Mouse (Mus musculus): ENCODE results near the gene Prdx5. TPM values are rescaled to one million over a fixed set of nuclear protein-coding genes. Genes with fewer than 3 reads are reported as not detected.

The Prdx5 gene
- polyA plus RNA-seq, 1 experiment from 2014 or later: 231 TPM

DNA sequence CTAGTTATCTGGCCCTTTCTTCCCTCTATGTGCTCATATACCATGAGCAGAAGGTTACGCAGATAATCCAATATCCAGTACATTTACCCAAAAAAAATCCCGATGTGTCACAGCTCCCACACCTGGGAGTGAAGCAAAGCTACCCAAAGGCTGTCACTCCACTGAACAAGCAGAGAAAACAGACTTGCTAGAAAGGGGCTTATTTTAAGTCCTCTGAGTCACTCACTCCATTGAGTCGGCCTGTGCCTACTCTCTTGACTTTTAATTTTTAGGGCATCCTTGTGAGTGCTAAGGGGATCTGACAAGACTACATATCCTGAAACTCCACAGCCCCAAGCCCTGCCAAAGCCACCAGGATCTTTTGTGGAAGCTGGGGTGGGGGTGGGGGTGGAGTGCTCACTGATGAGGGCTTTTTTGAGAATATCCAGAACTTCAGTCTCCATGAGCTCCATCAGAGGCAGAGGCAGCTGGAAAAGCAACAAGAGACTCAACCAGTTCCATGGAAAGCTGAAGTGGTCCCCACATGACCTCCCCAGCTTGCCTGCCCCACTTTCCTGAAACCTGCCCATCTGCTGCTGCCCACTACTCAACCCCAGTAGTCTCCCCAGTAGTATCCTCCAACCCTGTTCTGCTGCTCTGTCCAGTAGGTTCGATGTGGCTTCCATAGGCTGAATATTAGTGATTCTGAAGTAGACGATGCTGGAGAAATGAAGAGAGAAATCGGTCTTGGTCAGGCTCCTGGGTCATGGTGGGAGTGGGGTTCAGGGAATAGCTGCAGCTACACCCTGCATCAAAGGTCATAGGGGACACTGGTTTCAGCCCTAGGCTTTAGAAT is 13.2 kb upstream of the Prdx5 start:
- no peak overlapping the region for H3K9ac ChIP-seq (replicated peaks)
- peaks cover 39% of the 10 kb centered on the region for H3K4me1 ChIP-seq
- H3K4me2 ChIP-seq (replicated peaks): no peak overlapping the region
- H3K9me3 ChIP-seq: no peaks in the 10 kb centered on the region
- 0 out of 2 replicates have a peak, but pooled peaks cover 5% of the 10 kb centered on the region for H3K36me3 ChIP-seq
- no peak overlapping the region for H3K4me3 ChIP-seq
- WGBS: 63% methylated on average over 6 of the region's 6 CpGs
- no peak overlapping the region for H3K27ac ChIP-seq (replicated peaks)
- H3K27me3 ChIP-seq: peaks cover 55% of the 10 kb centered on the region
- no peak for ATAC-seq (replicated peaks)

GRCm38 (mm10) chr19:6921647-6922567 is 12.0 kb upstream of the Prdx5 start, which contains the start of gene Esrra:
TSS of gene Esrra (minus strand) at chr19:6921813.
- peak within 1 kb of the TSS; percentile 93 for H3K4me2 ChIP-seq (replicated peaks)
- ATAC-seq (replicated peaks): peak; percentile 96

GRCm38 (mm10) chr19:6920741-6921636 is 11.1 kb upstream of the Prdx5 start:
- Histone ChIP-seq H3K4me3 (peak overlapping the region; percentile 88), H3K4me1 (peaks cover 33% of the 10 kb centered on the region), H3K9ac (replicated peaks) (peak overlapping the region; percentile 97), H3K27me3 (peaks cover 34% of the 10 kb centered on the region), H3K9me3 (no peaks in the 10 kb centered on the region), H3K36me3 (0 out of 2 replicates have a peak, but pooled peaks cover 5% of the 10 kb centered on the region), H3K4me2 (replicated peaks) (peak overlapping the region; percentile 93), H3K27ac (replicated peaks) (peak overlapping the region; percentile 88)
- WGBS: 2% methylated on average over 38 of the region's 48 CpGs
- peak; percentile 8; the same call in 1 of the 2 replicates for ATAC-seq (replicated peaks)

More at GRCm38 (mm10) chr19:6921647-6922567, 12.0 kb upstream of the Prdx5 start, which contains the start of gene Esrra:
- WGBS: 1% methylated on average over 65 of the region's 66 CpGs
- Histone ChIP-seq H3K4me1 (peaks cover 37% of the 10 kb centered on the region), H3K36me3 (0 out of 2 replicates have a peak, but pooled peaks cover 5% of the 10 kb centered on the region), H3K27me3 (peaks cover 43% of the 10 kb centered on the region), H3K9me3 (no peaks in the 10 kb centered on the region), H3K27ac (replicated peaks) (peak within 1 kb of the TSS; percentile 88), H3K4me3 (peak within 1 kb of the TSS; percentile 88), H3K9ac (replicated peaks) (peak within 1 kb of the TSS; percentile 97)

DNA sequence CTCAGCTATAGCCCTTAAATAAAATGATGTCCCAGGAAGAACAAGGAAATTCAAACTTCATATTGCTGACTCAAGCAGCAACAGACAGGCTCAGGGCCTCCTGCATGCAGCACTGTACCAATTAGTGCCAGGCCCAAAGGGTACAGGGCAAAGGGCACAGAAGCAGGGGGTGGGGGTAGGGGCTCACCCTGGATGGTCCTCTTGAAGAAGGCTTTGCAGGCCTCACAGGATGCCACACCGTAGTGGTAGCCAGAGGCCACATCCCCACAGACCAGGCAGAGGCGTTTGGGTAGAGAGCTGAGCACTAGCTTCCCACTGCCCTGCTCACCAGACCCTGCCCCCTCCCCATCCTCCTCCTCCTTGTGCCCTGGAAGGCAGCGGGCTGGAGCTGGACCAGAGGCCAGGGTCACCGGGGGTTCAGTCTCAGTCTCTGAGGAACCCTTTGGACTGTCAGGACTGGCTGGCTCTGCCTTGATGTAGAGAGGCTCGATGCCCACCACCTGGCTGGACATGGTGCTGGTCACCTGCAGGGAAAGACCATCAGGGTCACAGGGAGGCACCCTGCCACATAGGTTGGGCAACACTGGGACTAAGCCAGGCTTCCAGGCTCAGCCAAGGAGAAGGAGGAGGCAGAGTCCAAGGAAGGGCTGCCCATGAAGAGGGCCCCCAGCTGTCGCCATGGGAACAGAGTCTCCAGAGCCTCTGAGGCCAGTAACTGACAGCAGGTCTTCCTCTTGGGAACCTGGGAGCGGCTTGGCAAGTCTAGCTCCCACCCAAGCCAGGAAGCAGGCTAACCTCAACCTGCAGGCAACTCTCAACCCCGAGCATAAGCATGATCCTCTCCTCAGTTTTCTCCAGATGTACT is 10.2 kb upstream of the Prdx5 start:
- 45% methylated on average over 8 of the region's 8 CpGs for WGBS
- Histone ChIP-seq H3K27me3 (peaks cover 25% of the 10 kb centered on the region), H3K4me1 (peaks cover 30% of the 10 kb centered on the region), H3K4me3 (peak overlapping the region; percentile 88), H3K9me3 (no peaks in the 10 kb centered on the region), H3K36me3 (0 out of 2 replicates have a peak, but pooled peaks cover 5% of the 10 kb centered on the region), H3K4me2 (replicated peaks) (peak overlapping the region; percentile 93), H3K9ac (replicated peaks) (no peak overlapping the region; the same call in 1 of the 2 replicates), H3K27ac (replicated peaks) (no peak overlapping the region)
- no peak for ATAC-seq (replicated peaks)

- H3K27me3 ChIP-seq: peaks cover 18% of the 10 kb centered on the region
- H3K36me3 ChIP-seq: 0 out of 2 replicates have a peak, but pooled peaks cover 5% of the 10 kb centered on the region
- ATAC-seq (replicated peaks): no peak
- no peak overlapping the region for H3K4me2 ChIP-seq (replicated peaks)
- no peaks in the 10 kb centered on the region for H3K9me3 ChIP-seq
- H3K27ac ChIP-seq (replicated peaks): no peak overlapping the region
- H3K9ac ChIP-seq (replicated peaks): no peak overlapping the region
- peaks cover 23% of the 10 kb centered on the region for H3K4me1 ChIP-seq
- no peak overlapping the region for H3K4me3 ChIP-seq
Observed at GRCm38 (mm10) chr19:6919431-6919830, 9.5 kb upstream of the Prdx5 start.

DNA sequence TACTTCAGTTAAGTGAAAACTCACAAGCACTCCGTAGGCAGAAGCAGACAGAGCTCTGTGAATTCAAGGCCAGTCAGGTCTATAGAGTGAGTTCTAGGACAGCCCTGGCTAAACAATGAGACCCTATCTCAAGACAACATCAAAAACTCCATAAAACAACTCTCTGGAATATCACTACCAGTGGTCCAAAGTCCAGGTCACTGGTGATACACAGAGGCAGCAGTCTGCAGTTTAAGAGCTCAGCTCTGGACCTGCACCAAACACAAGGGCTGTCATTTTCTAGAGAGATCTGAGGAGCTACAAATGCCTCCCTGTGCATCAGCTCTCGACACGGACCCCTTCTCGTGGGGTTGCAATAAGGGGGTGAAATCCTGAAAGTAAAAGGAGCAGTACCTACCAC is 8.4 kb upstream of the Prdx5 start:
- peaks cover 8% of the 10 kb centered on the region for H3K27me3 ChIP-seq
- H3K4me2 ChIP-seq (replicated peaks): no peak overlapping the region
- peaks cover 10% of the 10 kb centered on the region for H3K36me3 ChIP-seq
- 89% methylated on average over 4 of the region's 4 CpGs for WGBS
- peaks cover 23% of the 10 kb centered on the region for H3K4me1 ChIP-seq
- no peak overlapping the region for H3K4me3 ChIP-seq
- no peak overlapping the region for H3K9ac ChIP-seq (replicated peaks)
- no peaks in the 10 kb centered on the region for H3K9me3 ChIP-seq
- H3K27ac ChIP-seq (replicated peaks): no peak overlapping the region
- ATAC-seq (replicated peaks): no peak

DNA sequence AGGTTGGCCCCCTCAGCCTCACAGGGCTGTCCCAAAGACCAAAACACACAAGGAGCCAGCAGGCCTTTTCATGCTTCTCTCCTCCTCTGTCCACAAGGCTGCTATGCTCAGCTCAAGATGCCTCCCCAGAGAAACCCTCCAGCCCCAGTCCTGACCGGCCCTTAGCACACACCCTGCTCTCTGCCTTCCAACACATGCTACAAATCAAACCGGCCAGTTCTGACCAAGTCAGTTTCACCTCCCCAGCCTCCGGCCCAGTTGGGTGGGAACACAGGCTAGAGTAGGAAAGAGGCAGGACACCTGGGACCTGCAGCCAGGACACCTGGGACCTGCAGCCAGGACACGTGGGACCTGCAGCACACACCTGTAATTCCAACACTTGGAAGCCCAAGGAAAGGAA is 6.6 kb upstream of the Prdx5 start:
- ATAC-seq (replicated peaks): no peak
- no peak overlapping the region for H3K4me3 ChIP-seq
- no peak overlapping the region for H3K4me2 ChIP-seq (replicated peaks)
- peaks cover 15% of the 10 kb centered on the region for H3K4me1 ChIP-seq
- H3K9me3 ChIP-seq: no peaks in the 10 kb centered on the region
- H3K27ac ChIP-seq (replicated peaks): no peak overlapping the region
- no peaks in the 10 kb centered on the region for H3K27me3 ChIP-seq
- WGBS: 88% methylated on average over 4 of the region's 4 CpGs
- peaks cover 27% of the 10 kb centered on the region for H3K36me3 ChIP-seq
- no peak overlapping the region for H3K9ac ChIP-seq (replicated peaks)

GRCm38 (mm10) chr19:6915276-6915675 is 5.4 kb upstream of the Prdx5 start:
- peaks cover 33% of the 10 kb centered on the region for H3K36me3 ChIP-seq
- WGBS: 93% methylated on average over 4 of the region's 4 CpGs
- no peaks in the 10 kb centered on the region for H3K27me3 ChIP-seq
- H3K4me3 ChIP-seq: no peak overlapping the region
- H3K4me2 ChIP-seq (replicated peaks): no peak overlapping the region
- no peaks in the 10 kb centered on the region for H3K9me3 ChIP-seq
- H3K4me1 ChIP-seq: peaks cover 16% of the 10 kb centered on the region
- no peak for ATAC-seq (replicated peaks)
- no peak overlapping the region for H3K27ac ChIP-seq (replicated peaks)
- no peak overlapping the region for H3K9ac ChIP-seq (replicated peaks)

DNA sequence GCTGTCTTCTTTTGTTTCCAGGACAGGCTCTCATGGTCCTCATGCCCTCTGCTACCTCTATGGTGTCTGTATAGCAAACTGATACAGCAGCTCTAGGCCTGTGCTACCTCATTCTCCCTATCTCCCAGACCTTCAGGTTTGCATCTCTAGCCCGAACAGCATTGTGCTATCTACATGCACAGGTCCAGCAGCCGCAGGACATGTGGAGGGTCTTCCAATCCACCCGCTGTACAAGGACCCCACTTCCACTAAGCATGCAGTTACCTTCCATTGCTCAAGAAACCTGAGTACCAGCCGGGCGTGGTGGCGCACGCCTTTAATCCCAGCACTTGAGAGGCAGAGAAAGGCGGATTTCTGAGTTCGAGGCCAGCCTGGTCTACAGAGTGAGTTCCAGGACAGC is 4.6 kb upstream of the Prdx5 start:
- Histone ChIP-seq H3K36me3 (peaks cover 33% of the 10 kb centered on the region), H3K27me3 (no peaks in the 10 kb centered on the region), H3K9me3 (no peaks in the 10 kb centered on the region), H3K27ac (replicated peaks) (no peak overlapping the region), H3K4me1 (peaks cover 10% of the 10 kb centered on the region), H3K9ac (replicated peaks) (no peak overlapping the region), H3K4me2 (replicated peaks) (no peak overlapping the region), H3K4me3 (no peak overlapping the region)
- 91% methylated on average over 9 of the region's 9 CpGs for WGBS
- no peak for ATAC-seq (replicated peaks)

GRCm38 (mm10) chr19:6913991-6914390 is 4.1 kb upstream of the Prdx5 start:
- WGBS: 83% methylated on average over 11 of the region's 11 CpGs
- H3K27me3 ChIP-seq: no peaks in the 10 kb centered on the region
- H3K4me2 ChIP-seq (replicated peaks): no peak overlapping the region
- ATAC-seq (replicated peaks): no peak
- H3K9me3 ChIP-seq: no peaks in the 10 kb centered on the region
- no peak overlapping the region for H3K9ac ChIP-seq (replicated peaks)
- peaks cover 12% of the 10 kb centered on the region for H3K4me1 ChIP-seq
- H3K4me3 ChIP-seq: no peak overlapping the region
- peaks cover 33% of the 10 kb centered on the region for H3K36me3 ChIP-seq
- no peak overlapping the region for H3K27ac ChIP-seq (replicated peaks)
